Mouse (Mus musculus): ENCODE results near the gene Vmn2r4.
"Not testable (repeated sequence)": the region's sequence is repeated elsewhere in the genome, so short reads cannot be mapped to it uniquely, and the experiment has no call there.

Gene Vmn2r4

DNA sequence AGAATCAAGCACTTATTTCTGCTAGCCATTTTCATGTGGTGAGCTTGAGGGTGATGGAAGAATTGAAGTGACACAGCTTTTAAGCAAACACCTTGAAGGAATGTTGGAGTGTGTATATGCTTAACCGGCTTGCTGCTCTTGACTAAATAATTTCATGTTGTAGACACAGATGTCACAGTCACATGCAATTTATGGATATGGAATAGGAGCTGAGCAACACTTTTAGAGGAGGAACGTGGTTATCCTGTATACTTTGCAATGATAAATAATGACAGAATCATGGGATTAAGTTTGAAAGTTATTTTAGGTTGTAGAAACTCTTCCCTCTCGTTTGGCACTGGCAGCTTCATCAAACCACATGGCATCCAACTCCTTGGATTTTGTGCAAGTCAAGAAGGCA is at the start of gene Vmn2r4:
Gene Vmn2r4 (minus strand): TSS at position 101 of the 400 bp plus-strand sequence.
- DNase-seq, result not testable (repeated sequence)

GRCm38 (mm10) chr3:64434261-64434660 is 19.1 kb upstream of the Vmn2r4 start:
- not testable (repeated sequence) for DNase-seq

GRCm38 (mm10) chr3:64428117-64428798 is 13.1 kb upstream of the Vmn2r4 start:
- DNase-seq, result not testable (repeated sequence)

DNA sequence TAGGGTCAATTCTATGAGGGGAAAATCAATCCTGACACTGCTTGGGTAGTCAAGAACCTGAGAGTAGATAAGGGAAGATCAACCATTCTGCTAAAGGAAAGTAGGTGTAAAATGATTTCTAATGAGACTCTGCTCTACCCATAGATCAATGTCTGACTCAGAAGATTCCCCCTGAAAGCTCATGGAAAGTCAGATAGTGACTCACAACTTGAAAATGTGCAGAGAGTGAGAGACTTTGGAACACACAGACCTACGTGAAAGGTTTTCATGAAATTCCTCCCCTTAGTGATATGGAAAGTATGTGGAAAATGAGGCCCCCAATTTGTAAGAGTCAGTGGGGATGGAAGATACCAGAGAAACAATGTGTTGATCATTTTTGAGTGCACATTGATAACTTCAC is 7.0 kb upstream of the Vmn2r4 start:
- not testable (repeated sequence) for DNase-seq

DNA sequence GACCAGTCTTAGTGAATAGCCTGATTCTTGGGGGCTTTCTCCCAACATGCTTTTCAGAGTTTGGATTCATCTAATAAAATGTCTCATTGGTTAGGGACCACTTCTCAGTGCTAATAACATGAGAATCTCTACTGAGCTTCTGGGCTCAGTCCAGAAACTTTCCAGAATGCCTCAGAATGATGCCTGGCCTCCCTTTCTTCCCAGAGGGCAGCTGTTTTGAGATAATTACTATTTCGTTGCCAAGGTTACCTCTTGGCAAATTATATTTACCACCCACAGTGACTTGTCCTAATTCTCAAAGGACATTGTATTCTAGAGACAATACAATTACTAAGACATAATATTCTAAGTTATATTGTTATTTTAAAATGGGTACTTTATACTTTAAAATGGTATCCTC is 2.3 kb upstream of the Vmn2r4 start:
- not testable (repeated sequence) for DNase-seq

DNA sequence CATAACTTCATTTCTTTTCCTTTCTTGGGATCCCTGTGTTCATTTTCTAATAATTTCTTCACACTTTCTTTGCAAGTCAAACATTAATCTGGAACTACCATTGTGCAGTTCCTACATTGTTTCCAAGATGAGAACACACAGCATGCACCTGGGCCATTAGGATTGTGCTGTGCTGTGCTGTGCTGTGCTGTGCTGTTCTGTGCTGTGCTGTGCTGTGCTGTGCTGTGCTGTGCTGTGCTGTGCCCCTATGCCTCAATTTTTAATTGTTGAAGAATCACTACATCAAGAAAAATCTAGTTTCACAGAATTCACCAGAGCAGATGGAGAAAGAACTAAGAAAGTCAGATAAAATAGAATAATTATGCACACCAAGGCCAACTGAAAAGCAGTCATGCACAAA is 915 bp downstream of the Vmn2r4 start:
- not testable (repeated sequence) for DNase-seq

DNA sequence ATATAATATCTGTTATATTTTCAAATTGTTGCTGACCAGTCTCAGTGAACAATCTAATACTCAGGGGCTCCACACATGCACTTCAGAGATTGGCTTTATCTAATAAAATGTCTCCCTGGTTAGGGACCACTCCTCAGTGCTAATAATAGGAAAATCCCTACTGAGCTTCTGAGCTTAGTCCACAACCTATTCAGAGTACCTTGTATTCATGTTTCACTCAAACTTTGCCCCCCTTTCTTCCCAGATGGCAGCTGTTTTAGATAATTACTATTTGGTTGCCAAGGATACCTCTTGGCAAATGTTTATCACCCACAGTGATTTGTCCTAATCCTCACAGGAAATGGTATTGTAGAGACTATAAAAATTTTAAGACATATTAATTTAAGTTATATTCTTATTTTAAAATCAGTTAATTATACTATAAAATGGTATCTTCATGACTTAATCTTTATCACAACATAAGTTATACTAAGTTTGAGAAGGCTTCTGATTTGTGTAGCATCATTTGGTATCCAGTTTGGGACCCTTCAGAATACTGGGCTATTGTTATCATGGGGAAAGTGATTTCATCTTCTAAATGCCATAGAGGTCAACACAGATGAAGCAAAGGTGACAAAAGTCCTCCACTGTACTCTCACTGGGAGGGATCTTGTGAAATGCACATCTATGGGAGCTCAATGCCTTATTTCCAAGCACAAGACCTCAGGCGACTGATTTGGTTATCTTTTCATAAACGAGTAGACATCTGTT is 55.7 kb downstream of the Vmn2r4 start:
- DNase-seq, result no peak

Data from right cerebral cortex, adult 18-20 months (tissue).